Mouse (Mus musculus) ovary, adult 18-20 months (tissue): ENCODE measurements around the gene Kcnip2.

Source experiments
- DNase-seq: peaks from one replicate; pipeline ENCODE4 v3.0.0; 2022; ENCODE audit warnings: low spot score, mixed read lengths

Gene Kcnip2

GRCm38 (mm10) chr19:45815831-45816405 lies at the start of gene Kcnip2:
Gene Kcnip2 (minus strand): TSS chr19:45816061.
- no peak for DNase-seq

GRCm38 (mm10) chr19:45855284-45855920 lies 39.5 kb upstream of the Kcnip2 start:
- no peak for DNase-seq

- DNase-seq, result no peak
Measured at GRCm38 (mm10) chr19:45854521-45854920, 38.7 kb upstream of the Kcnip2 start.

GRCm38 (mm10) chr19:45847733-45848093 lies 31.9 kb upstream of the Kcnip2 start:
- no peak for DNase-seq

- DNase-seq, result no peak
Measured at GRCm38 (mm10) chr19:45847016-45847732, 31.3 kb upstream of the Kcnip2 start.

GRCm38 (mm10) chr19:45844209-45844608 lies 28.3 kb upstream of the Kcnip2 start:
- no peak for DNase-seq

GRCm38 (mm10) chr19:45843424-45843823 lies 27.6 kb upstream of the Kcnip2 start:
- DNase-seq, result no peak

- no peak for DNase-seq
Measured at GRCm38 (mm10) chr19:45837050-45837994, 21.5 kb upstream of the Kcnip2 start.

- peak; percentile 74 for DNase-seq
Measured at GRCm38 (mm10) chr19:45835490-45835889, 19.6 kb upstream of the Kcnip2 start.

- no peak for DNase-seq
Measured at GRCm38 (mm10) chr19:45833665-45834064, 17.8 kb upstream of the Kcnip2 start.

- DNase-seq, result no peak
Measured at GRCm38 (mm10) chr19:45830679-45831078, 14.8 kb upstream of the Kcnip2 start.

- DNase-seq, result no peak
Measured at GRCm38 (mm10) chr19:45827736-45828135, 11.9 kb upstream of the Kcnip2 start.

- DNase-seq, result no peak
Measured at GRCm38 (mm10) chr19:45827125-45827524, 11.3 kb upstream of the Kcnip2 start.

- no peak for DNase-seq
Measured at GRCm38 (mm10) chr19:45826146-45826545, 10.3 kb upstream of the Kcnip2 start.

GRCm38 (mm10) chr19:45821832-45822231 lies 6.0 kb upstream of the Kcnip2 start:
- no peak for DNase-seq

- DNase-seq, result no peak
Measured at GRCm38 (mm10) chr19:45817816-45818490, 2.1 kb upstream of the Kcnip2 start.

- DNase-seq, result no peak
Measured at GRCm38 (mm10) chr19:45816727-45817126, 866 bp upstream of the Kcnip2 start.

GRCm38 (mm10) chr19:45815170-45815569 lies 691 bp downstream of the Kcnip2 start:
- no peak for DNase-seq

- DNase-seq, result no peak
Measured at GRCm38 (mm10) chr19:45813801-45814200, 2.1 kb downstream of the Kcnip2 start.

- DNase-seq, result peak; percentile 51
Measured at GRCm38 (mm10) chr19:45813263-45813662, 2.6 kb downstream of the Kcnip2 start.

GRCm38 (mm10) chr19:45812673-45813252 lies 3.1 kb downstream of the Kcnip2 start:
- DNase-seq, result no peak
